8 mouse cellular contexts compared by ENCODE assay signal in the genomic region with DNA sequence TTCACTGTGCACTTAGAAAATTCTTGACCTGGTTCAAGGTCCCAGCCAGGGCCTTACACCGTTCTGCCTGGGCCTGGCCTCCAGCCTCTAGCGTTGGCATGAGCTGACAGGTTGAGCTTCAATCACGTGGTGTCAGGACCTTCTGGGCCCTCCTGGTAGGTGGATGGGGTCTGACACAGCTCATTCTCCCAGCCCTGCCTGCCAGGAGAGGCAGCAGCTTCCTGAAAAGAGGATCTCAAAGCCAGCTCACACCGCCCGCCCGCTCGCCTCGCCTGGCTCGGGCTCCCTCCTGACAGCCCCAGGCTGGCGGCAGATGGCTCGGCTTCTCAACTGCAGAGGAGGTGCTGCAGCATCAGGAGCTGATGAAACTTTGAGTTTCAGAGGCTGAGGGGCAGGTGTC.
DNase-seq lines count a peak whose midpoint lies in the region; ATAC-seq lines count a peak whose summit lies in the region.

No protein-coding gene starts in this region.

- peak; percentile 55; the same call in 1 of the 2 replicates for ATAC-seq in hindbrain, embryonic 15.5 days (ENCODE audit: low FRiP score, low read depth)
- no peak for ATAC-seq in kidney, embryonic 16.5 days (ENCODE audit: low FRiP score, low TSS enrichment)

- H3K4me2 ChIP-seq in hindbrain, embryonic 15.5 days, result no peak overlapping the region
- H3K4me2 ChIP-seq in kidney, embryonic 16.5 days (replicated peaks; ENCODE audit: low read depth, low read length), result no peak overlapping the region

- H3K27me3 ChIP-seq in hindbrain, embryonic 15.5 days, result no peaks in the 10 kb centered on the region
- peaks cover 20% of the 10 kb centered on the region for H3K27me3 ChIP-seq in kidney, embryonic 16.5 days (ENCODE audit: insufficient read depth, low read length)

- H3K4me1 ChIP-seq in hindbrain, embryonic 15.5 days (replicated peaks), result peaks cover 25% of the 10 kb centered on the region
- H3K4me1 ChIP-seq in kidney, embryonic 16.5 days (ENCODE audit: insufficient read depth, low read length), result no peaks in the 10 kb centered on the region

- H3K9ac ChIP-seq in hindbrain, embryonic 15.5 days, result no peak overlapping the region
- no peak overlapping the region for H3K9ac ChIP-seq in kidney, embryonic 16.5 days (replicated peaks; ENCODE audit: low read length)

- WGBS in hindbrain, embryonic 15.5 days, result 17% methylated on average over 11 of the region's 11 CpGs
- WGBS in kidney, embryonic 16.5 days, result 14% methylated on average over 11 of the region's 11 CpGs

- H3K36me3 ChIP-seq in hindbrain, embryonic 15.5 days, result no peaks in the 10 kb centered on the region
- no peaks in the 10 kb centered on the region for H3K36me3 ChIP-seq in kidney, embryonic 16.5 days (ENCODE audit: insufficient read depth, low read length)

- DNase-seq in gastrocnemius, postnatal 10 days, result peak; percentile 18
- DNase-seq in gastrocnemius, adult 18-20 months (ENCODE audit: low spot score), result no peak
- peak; percentile 42 for DNase-seq in embryo, embryonic 10.5 days (ENCODE audit: low spot score)
- peak; percentile 38 for DNase-seq in mesoderm, embryonic 11.5 days (ENCODE audit: low read depth, low spot score)
- DNase-seq in spleen, postnatal 36 days (ENCODE audit: low spot score in 2 of 2), result no peak
- DNase-seq in adipocyte (ENCODE audit: low spot score), result no peak

- H3K27ac ChIP-seq in hindbrain, embryonic 15.5 days (replicated peaks), result 0 out of 2 replicates have a peak overlapping the region, but pooled peaks have one; percentile 9
- H3K27ac ChIP-seq in kidney, embryonic 16.5 days (ENCODE audit: low read length), result no peak overlapping the region

- H3K9me3 ChIP-seq in hindbrain, embryonic 15.5 days, result no peaks in the 10 kb centered on the region
- no peaks in the 10 kb centered on the region for H3K9me3 ChIP-seq in kidney, embryonic 16.5 days (ENCODE audit: low read length)

- H3K4me3 ChIP-seq in hindbrain, embryonic 15.5 days, result no peak overlapping the region
- no peak overlapping the region for H3K4me3 ChIP-seq in kidney, embryonic 16.5 days (ENCODE audit: low read length)

Comparison
In these comparisons a context has a peak if more than half of its experiments do, and no peak if none do; other contexts are left out.
1. DNase-seq: peak in gastrocnemius, postnatal 10 days (single experiment), embryo, embryonic 10.5 days (single experiment) and mesoderm, embryonic 11.5 days (single experiment); none in gastrocnemius, adult 18-20 months (single experiment), spleen, postnatal 36 days (0 of 2) and adipocyte (single experiment).